ENCODE assay signal across 7 mouse cellular contexts in genomic region chr8:92817928-92818818, GRCm38 (mm10). TPM values are rescaled to one million over a fixed set of nuclear protein-coding genes. Genes with fewer than 3 reads are reported as not detected.
DNase-seq lines count a peak whose midpoint lies in the region; ATAC-seq and TF ChIP-seq lines count a peak whose summit lies in the region.

No protein-coding gene starts in this region.

- no peak for TF ChIP-seq POLR2A in bone marrow macrophage, adult 2 months (IDR thresholded peaks at IDR 0.05; ENCODE audit: borderline replicate concordance, low read depth, low read length)

- no peak overlapping the region for H3K27ac ChIP-seq in bone marrow macrophage, adult 2 months (ENCODE audit: insufficient read depth, low read depth, low read length)
- H3K27ac ChIP-seq in embryonic facial prominence, embryonic 14.5 days (replicated peaks; ENCODE audit: low read depth, low read length) = no peak overlapping the region
- H3K27ac ChIP-seq in limb, embryonic 12.5 days = no peak overlapping the region
- H3K27ac ChIP-seq in midbrain, postnatal 0 days (ENCODE audit: low read depth, low read length) = no peak overlapping the region

- no peaks in the 10 kb centered on the region for H3K36me3 ChIP-seq in embryonic facial prominence, embryonic 14.5 days (ENCODE audit: control insufficient read depth, insufficient read depth, low read length)
- H3K36me3 ChIP-seq in limb, embryonic 12.5 days = no peaks in the 10 kb centered on the region
- H3K36me3 ChIP-seq in midbrain, postnatal 0 days (ENCODE audit: insufficient read depth, low read length) = no peaks in the 10 kb centered on the region

- no peak overlapping the region for H3K4me3 ChIP-seq in bone marrow macrophage, adult 2 months (ENCODE audit: insufficient read depth, low read length)
- no peak overlapping the region for H3K4me3 ChIP-seq in embryonic facial prominence, embryonic 14.5 days (ENCODE audit: low read depth, low read length)
- H3K4me3 ChIP-seq in limb, embryonic 12.5 days (replicated peaks) = no peak overlapping the region
- H3K4me3 ChIP-seq in midbrain, postnatal 0 days (ENCODE audit: low read depth, low read length) = no peak overlapping the region

- DNase-seq in embryonic facial prominence, embryonic 14.5 days (ENCODE audit: low spot score) = peak; percentile 95
- DNase-seq in heart, adult 8-10 months (ENCODE audit: low spot score) = peak; percentile 90
- peak; percentile 86 for DNase-seq in kidney, adult 9 months
- DNase-seq in midbrain, postnatal 0 days (ENCODE audit: low spot score) = peak; percentile 96
- DNase-seq in spleen, postnatal 10 days (ENCODE audit: low spot score in 2 of 2) = peak; percentile 33 to 73

- no peak overlapping the region for H3K9ac ChIP-seq in embryonic facial prominence, embryonic 14.5 days (ENCODE audit: low read depth, low read length)
- H3K9ac ChIP-seq in limb, embryonic 12.5 days (replicated peaks) = no peak overlapping the region
- no peak overlapping the region for H3K9ac ChIP-seq in midbrain, postnatal 0 days (replicated peaks; ENCODE audit: low read length, poor library complexity, severe bottlenecking)

- peak; percentile 98 for TF ChIP-seq CTCF in bone marrow macrophage, adult 2 months (IDR thresholded peaks at IDR 0.05; ENCODE audit: low read depth, low read length)
- TF ChIP-seq CTCF in midbrain, postnatal 0 days (IDR thresholded peaks at IDR 0.05) = peak; percentile 100

- H3K4me2 ChIP-seq in embryonic facial prominence, embryonic 14.5 days (ENCODE audit: low read depth, low read length) = no peak overlapping the region
- no peak overlapping the region for H3K4me2 ChIP-seq in limb, embryonic 12.5 days
- H3K4me2 ChIP-seq in midbrain, postnatal 0 days (ENCODE audit: low read depth, low read length, poor library complexity, severe bottlenecking) = no peak overlapping the region

- 16% methylated on average over 5 of the region's 6 CpGs for WGBS in embryonic facial prominence, embryonic 14.5 days
- 21% methylated on average over 6 of the region's 6 CpGs for WGBS in limb, embryonic 12.5 days
- 18% methylated on average over 6 of the region's 6 CpGs for WGBS in midbrain, postnatal 0 days

- H3K9me3 ChIP-seq in embryonic facial prominence, embryonic 14.5 days (ENCODE audit: control insufficient read depth, low read length) = no peaks in the 10 kb centered on the region
- H3K9me3 ChIP-seq in limb, embryonic 12.5 days = no peaks in the 10 kb centered on the region
- H3K9me3 ChIP-seq in midbrain, postnatal 0 days (ENCODE audit: low read length) = no peaks in the 10 kb centered on the region

- no peaks in the 10 kb centered on the region for H3K27me3 ChIP-seq in embryonic facial prominence, embryonic 14.5 days (replicated peaks; ENCODE audit: control insufficient read depth, insufficient read depth, low read length)
- peaks cover 5% of the 10 kb centered on the region; the same call in 1 of the 2 replicates for H3K27me3 ChIP-seq in limb, embryonic 12.5 days
- H3K27me3 ChIP-seq in midbrain, postnatal 0 days (ENCODE audit: insufficient read depth, low read length) = peaks cover 5% of the 10 kb centered on the region; the same call in 1 of the 2 replicates

- ATAC-seq in embryonic facial prominence, embryonic 14.5 days (ENCODE audit: low read depth) = peak; percentile 92
- peak; percentile 66 for ATAC-seq in limb, embryonic 12.5 days (ENCODE audit: insufficient number of reproducible peaks, insufficient read depth, low FRiP score, low TSS enrichment, low read depth)
- ATAC-seq in midbrain, postnatal 0 days (ENCODE audit: low FRiP score) = peak; percentile 86

- peaks cover 15% of the 10 kb centered on the region for H3K4me1 ChIP-seq in bone marrow macrophage, adult 2 months (ENCODE audit: control insufficient read depth, insufficient read depth, low read length)
- no peaks in the 10 kb centered on the region for H3K4me1 ChIP-seq in embryonic facial prominence, embryonic 14.5 days (ENCODE audit: control insufficient read depth, insufficient read depth, low read length)
- H3K4me1 ChIP-seq in limb, embryonic 12.5 days (replicated peaks) = no peaks in the 10 kb centered on the region
- no peaks in the 10 kb centered on the region for H3K4me1 ChIP-seq in midbrain, postnatal 0 days (ENCODE audit: insufficient read depth, low read length)

RNA-seq across cellular contexts. Expression of gene Mmp2, which starts 8.9 kb away (rescaled TPM):
- 0.75 and 2.5 TPM in 2 replicates for polyA plus RNA-seq in bone marrow macrophage, adult 2 months (2012; ENCODE audit: insufficient read depth, insufficient read length, missing spikeins)
- polyA plus RNA-seq in embryonic facial prominence, embryonic 14.5 days (2014; fragmentation: Nextera tagmentation; extraction: Ambion mirVana) = 330 and 352 TPM in 2 replicates
- total RNA-seq in heart, adult 8-10 months (2022) = 10 to 100 TPM; 40.5 to 55.1 (median 51.2) TPM
- 211 and 218 TPM in 2 replicates for polyA plus RNA-seq in limb, embryonic 12.5 days (2016; fragmentation: Nextera tagmentation; extraction: Ambion mirVana)
- total RNA-seq in midbrain, postnatal 0 days (2014; rRNA removed) = 16.1 and 19.2 TPM in 2 replicates
- 14.8 and 16.5 TPM in 2 replicates for polyA plus RNA-seq in midbrain, postnatal 0 days (2015; fragmentation: Nextera tagmentation; extraction: Ambion mirVana)

RNA-seq across cellular contexts. Expression of gene Lpcat2, which starts 37.0 kb away (rescaled TPM):
- polyA plus RNA-seq in bone marrow macrophage, adult 2 months (2012; ENCODE audit: insufficient read depth, insufficient read length, missing spikeins) = 130 TPM in 2 replicates
- 10.2 and 14.1 TPM in 2 replicates for polyA plus RNA-seq in embryonic facial prominence, embryonic 14.5 days (2014; fragmentation: Nextera tagmentation; extraction: Ambion mirVana)
- total RNA-seq in heart, adult 8-10 months (2022) = 1 to 10 TPM in 2 of 4 experiments, under 1 TPM in 2; 0.72 to 3.4 (median 1.0) TPM
- polyA plus RNA-seq in limb, embryonic 12.5 days (2016; fragmentation: Nextera tagmentation; extraction: Ambion mirVana) = 10.5 and 11.0 TPM in 2 replicates
- 5.0 and 6.2 TPM in 2 replicates for total RNA-seq in midbrain, postnatal 0 days (2014; rRNA removed)
- polyA plus RNA-seq in midbrain, postnatal 0 days (2015; fragmentation: Nextera tagmentation; extraction: Ambion mirVana) = 8.9 and 11.2 TPM in 2 replicates

Comparison
In these comparisons a context has a peak if more than half of its experiments do, and no peak if none do; other contexts are left out.
1. RNA of gene Mmp2, which starts 8.9 kb away (polyA plus RNA-seq): 330 to 352 TPM in embryonic facial prominence, embryonic 14.5 days and 211 to 218 TPM in limb, embryonic 12.5 days; 14.8 to 16.5 TPM in midbrain, postnatal 0 days and 0.75 to 2.5 TPM in bone marrow macrophage, adult 2 months; every median in the first group is over 10 times any median in the second.
2. Peak in every context shown above with its lines, with median percentiles within 50 percentile points of each other: ATAC-seq and DNase-seq.